Mouse (Mus musculus) neural tube, embryonic 13.5 days (tissue): Measurements from ENCODE around the gene Polr2g. TPM values are rescaled to one million over a fixed set of nuclear protein-coding genes. Genes with fewer than 3 reads are reported as not detected.

ENCODE experiments used
- polyA plus RNA-seq: library from polyadenylated mRNA; unstranded; fragments of >200 nt; fragmentation: Nextera tagmentation; extraction: Ambion mirVana; gene quantifications from 2 replicates; pipeline ENCODE4 v1.2.1, GENCODE M21; 2015

Gene Polr2g
- polyA plus RNA-seq, 1 experiment from 2014 or later = 167 TPM

Other genes with a start within 250 kb of the Polr2g start
- 3.4 and 3.8 TPM in 2 replicates for gene Slc22a8, start 207.3 kb downstream of the Polr2g start, polyA plus RNA-seq
- gene Slc22a6, start 180.5 kb downstream of the Polr2g start, polyA plus RNA-seq = 2.0 and 2.1 TPM in 2 replicates
- gene Chrm1, start 134.8 kb downstream of the Polr2g start, polyA plus RNA-seq = 0.18 and 0.32 TPM in 2 replicates
- 149 and 155 TPM in 2 replicates for gene Slc3a2, start 75.2 kb downstream of the Polr2g start, polyA plus RNA-seq
- 84.4 and 87.8 TPM in 2 replicates for gene Wdr74, start 62.8 kb downstream of the Polr2g start, polyA plus RNA-seq
- 1.6 and 2.4 TPM in 2 replicates for gene 1700092M07Rik, start 57.9 kb downstream of the Polr2g start, polyA plus RNA-seq
- 124 and 127 TPM in 2 replicates for gene Stx5a, start 57.2 kb downstream of the Polr2g start, polyA plus RNA-seq
- 161 and 192 TPM in 2 replicates for gene Nxf1, start 41.5 kb downstream of the Polr2g start, polyA plus RNA-seq
- 219 and 253 TPM in 2 replicates for gene Tmem223, start 27.6 kb downstream of the Polr2g start, polyA plus RNA-seq
- gene Tmem179b, start 24.1 kb downstream of the Polr2g start, polyA plus RNA-seq = 39.3 and 41.9 TPM in 2 replicates
- gene Taf6l, start 12.2 kb downstream of the Polr2g start, polyA plus RNA-seq = 22.9 and 25.9 TPM in 2 replicates
- 8.2 and 8.6 TPM in 2 replicates for gene Zbtb3, start 4.0 kb upstream of the Polr2g start, polyA plus RNA-seq
- gene Ttc9c, start 20.8 kb upstream of the Polr2g start, polyA plus RNA-seq = 47.6 and 59.0 TPM in 2 replicates
- gene Hnrnpul2, start 21.4 kb upstream of the Polr2g start, polyA plus RNA-seq = 5.3 and 6.0 TPM in 2 replicates
- gene AC129217.1, start 31.2 kb upstream of the Polr2g start, polyA plus RNA-seq = not detected in 2 replicates
- 82.5 and 84.2 TPM in 2 replicates for gene Bscl2, start 38.9 kb upstream of the Polr2g start, polyA plus RNA-seq
- gene Gng3, start 40.6 kb upstream of the Polr2g start, polyA plus RNA-seq = 335 and 393 TPM in 2 replicates
- 0.96 and 1.4 TPM in 2 replicates for gene Lrrn4cl, start 52.2 kb upstream of the Polr2g start, polyA plus RNA-seq
- gene Ubxn1, start 72.9 kb upstream of the Polr2g start, polyA plus RNA-seq = 166 and 171 TPM in 2 replicates
- gene Uqcc3, start 82.3 kb upstream of the Polr2g start, polyA plus RNA-seq = 69.0 and 73.5 TPM in 2 replicates
- gene Lbhd1, start 85.2 kb upstream of the Polr2g start, polyA plus RNA-seq = 41.1 and 56.4 TPM in 2 replicates
- not detected in 2 replicates for gene Gm49403, start 85.4 kb upstream of the Polr2g start, polyA plus RNA-seq
- gene 1810009A15Rik, start 90.3 kb upstream of the Polr2g start, polyA plus RNA-seq = 55.6 and 58.8 TPM in 2 replicates
- gene Gm49416, start 90.3 kb upstream of the Polr2g start, polyA plus RNA-seq = 0.27 TPM in 1 of 2 replicates, not detected in the other
- gene Ints5, start 94.4 kb upstream of the Polr2g start, polyA plus RNA-seq = 31.7 and 36.2 TPM in 2 replicates
- 89.4 and 101 TPM in 2 replicates for gene Ganab, start 99.5 kb upstream of the Polr2g start, polyA plus RNA-seq
- 86.9 and 88.7 TPM in 2 replicates for gene B3gat3, start 121.8 kb upstream of the Polr2g start, polyA plus RNA-seq
- 1.6 and 2.8 TPM in 2 replicates for gene Rom1, start 130.8 kb upstream of the Polr2g start, polyA plus RNA-seq
- 11.8 and 12.2 TPM in 2 replicates for gene Eml3, start 131.0 kb upstream of the Polr2g start, polyA plus RNA-seq
- gene Mta2, start 143.3 kb upstream of the Polr2g start, polyA plus RNA-seq = 126 and 141 TPM in 2 replicates
- gene Tut1, start 155.3 kb upstream of the Polr2g start, polyA plus RNA-seq = 29.2 and 30.1 TPM in 2 replicates
- 323 and 328 TPM in 2 replicates for gene Eef1g, start 168.5 kb upstream of the Polr2g start, polyA plus RNA-seq
- 4.8 and 4.9 TPM in 2 replicates for gene Ahnak, start 190.7 kb upstream of the Polr2g start, polyA plus RNA-seq